Mouse (Mus musculus) mesoderm, embryonic 11.5 days (tissue): ENCODE data around the gene Lrp10.

Source experiments
- DNase-seq: peaks from one replicate; pipeline ENCODE4 v3.0.0-alpha.2; 2012; ENCODE audit warnings: low read depth, low spot score

Lrp10 gene

DNA sequence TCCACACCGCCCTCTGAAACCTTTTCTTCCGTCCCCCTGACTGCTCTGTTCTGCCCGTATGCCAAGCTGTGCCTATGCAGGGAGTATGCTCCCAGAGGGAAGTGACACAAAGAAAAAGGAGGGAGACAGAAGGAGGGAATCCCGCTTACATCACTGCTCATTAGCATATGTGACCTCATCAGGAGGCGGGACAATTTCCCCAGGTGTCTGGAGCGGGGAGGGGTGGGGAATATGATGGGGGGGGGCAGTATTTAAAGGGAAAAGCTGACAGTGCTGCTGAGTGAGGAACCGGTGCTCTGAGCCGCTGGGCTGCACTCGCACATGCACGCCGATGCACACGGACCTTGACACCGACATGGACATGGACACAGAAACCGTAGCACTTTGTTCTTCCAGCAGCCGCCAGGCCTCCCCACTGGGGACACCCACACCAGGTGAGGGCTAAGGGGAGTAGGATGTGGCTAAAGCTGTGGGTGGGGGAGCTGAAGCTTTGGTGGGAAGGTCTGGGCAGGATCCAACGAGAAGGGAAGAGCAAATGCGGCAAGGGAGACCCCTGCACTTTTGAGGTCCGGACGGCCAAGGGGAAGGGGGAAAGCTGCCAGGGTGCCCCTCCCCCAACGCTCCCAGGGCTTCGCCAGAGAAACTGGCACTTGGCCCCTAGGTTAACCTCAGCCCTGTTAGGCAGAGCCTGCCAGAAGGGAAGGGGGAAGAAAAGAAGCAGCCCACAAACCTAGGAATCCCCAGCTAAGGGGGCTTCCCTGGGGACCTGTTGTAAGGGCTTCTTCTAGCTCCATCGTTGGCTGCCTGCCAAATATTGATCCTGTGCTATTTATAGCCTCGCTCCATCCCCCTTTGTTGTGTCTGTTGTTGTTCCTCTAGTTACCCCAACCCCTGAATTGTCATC lies 12.3 kb downstream of the Lrp10 start, which contains the start of gene Rem2:
Rem2 (plus strand) TSS at position 160 of the 904 bp plus-strand sequence.
- DNase-seq, result peak; percentile 81

DNA sequence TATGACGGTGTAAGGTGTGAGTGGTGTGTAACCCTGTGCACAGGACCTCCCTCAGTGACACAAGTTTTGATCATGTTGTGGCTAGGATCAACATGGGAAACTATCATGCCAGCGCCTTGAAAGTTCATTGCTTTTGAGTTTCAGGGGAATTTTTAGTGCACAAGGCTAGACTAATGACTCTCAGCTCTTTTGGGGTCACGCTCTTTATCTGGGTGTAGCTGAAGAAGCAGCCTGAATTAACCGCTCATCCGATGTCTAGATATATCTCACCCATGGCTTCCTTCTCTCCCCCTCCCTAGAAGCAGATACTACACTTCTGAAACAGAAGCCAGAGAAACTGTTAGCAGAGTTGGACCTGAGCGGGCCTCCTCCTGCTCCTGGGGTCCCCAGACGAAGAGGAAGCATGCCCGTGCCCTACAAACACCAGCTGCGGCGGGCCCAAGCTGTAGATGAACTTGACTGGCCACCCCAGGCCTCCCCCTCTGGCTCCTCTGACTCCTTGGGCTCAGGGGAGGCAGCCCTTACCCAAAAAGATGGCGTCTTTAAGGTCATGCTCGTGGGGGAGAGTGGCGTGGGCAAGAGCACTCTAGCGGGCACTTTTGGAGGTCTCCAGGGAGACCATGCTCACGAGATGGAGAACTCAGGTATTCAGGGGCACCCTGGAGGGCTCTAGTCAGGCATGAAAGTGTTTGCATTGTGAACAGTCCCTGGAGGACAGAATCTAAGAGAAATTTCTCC lies 13.4 kb downstream of the Lrp10 start:
- no peak for DNase-seq

DNA sequence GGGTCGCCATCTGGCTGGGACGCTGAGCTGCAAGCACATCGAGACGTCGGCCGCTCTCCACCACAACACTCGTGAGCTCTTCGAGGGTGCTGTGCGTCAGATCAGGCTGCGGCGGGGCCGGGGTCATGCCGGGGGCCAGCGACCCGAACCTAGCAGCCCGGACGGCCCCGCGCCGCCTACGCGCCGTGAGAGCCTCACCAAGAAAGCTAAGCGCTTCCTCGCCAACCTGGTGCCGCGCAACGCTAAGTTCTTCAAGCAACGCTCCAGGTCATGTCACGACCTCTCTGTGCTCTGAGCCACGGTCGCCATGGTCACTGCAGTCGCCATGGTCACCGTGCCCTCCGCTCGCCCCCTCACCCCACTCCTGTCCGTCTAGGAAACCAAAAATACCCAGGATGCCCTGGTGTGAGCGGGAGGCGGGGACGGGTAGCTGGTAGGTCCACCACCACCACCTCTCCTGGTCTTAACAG lies 15.5 kb downstream of the Lrp10 start:
- DNase-seq, result peak; percentile 63

DNA sequence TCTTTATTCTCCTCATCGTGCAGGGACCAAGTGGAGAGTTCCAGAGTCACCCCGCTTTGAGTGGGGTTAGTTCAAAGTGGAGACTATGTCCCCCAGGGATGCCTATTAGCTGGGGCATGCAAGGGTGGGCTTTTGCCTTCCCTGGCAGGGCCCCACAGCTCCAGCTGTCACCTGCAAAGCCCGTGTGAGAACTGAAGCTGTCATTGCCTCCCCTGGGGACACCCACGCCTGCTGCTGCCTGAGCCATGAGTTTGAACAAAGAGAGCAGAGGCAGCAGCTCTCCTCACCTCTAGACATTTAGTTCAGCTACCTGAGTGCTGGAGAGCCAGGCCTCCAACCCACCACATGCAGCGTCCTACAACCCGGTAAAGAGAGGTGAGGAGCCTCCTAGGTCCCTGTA lies 16.7 kb downstream of the Lrp10 start:
- DNase-seq, result no peak

DNA sequence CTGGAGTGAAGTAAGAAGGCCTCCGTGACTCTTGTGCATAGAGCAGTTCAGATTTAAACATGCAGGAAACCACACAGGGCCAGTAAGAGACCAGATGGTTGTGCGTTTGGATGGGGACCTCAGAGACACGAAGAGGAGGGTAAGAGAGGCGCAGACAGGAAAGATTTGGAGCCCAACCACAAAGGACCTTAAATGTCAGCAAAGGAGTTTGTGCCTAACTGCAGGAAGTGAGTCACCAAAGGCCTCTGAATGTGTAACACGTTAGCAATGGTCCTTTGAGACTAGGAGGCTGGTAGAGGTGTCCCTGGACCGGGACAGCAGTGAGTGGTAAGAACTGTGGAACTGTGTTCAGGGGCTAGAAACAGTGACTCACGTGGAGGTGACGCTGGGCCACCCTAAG lies 17.5 kb downstream of the Lrp10 start:
- DNase-seq, result no peak

DNA sequence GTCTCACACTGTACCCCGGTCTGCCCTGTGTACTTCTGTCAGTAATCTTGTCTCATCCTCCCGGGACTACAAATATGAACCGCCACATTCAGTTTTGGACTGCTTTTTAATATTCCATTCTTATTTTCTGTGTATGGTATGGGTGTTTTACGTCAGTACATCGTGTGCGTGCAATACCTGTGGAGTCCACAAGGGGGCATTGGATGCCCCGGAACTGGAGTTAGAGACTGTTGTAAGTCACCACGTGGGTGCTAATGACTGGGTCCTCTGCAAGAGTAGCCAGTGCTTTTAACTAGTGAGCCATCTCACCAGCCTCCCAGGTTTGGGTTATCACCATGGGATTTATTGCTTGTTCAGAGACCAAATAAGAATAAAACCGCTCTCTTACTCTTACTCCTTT lies 18.6 kb downstream of the Lrp10 start:
- DNase-seq, result peak; percentile 69

DNA sequence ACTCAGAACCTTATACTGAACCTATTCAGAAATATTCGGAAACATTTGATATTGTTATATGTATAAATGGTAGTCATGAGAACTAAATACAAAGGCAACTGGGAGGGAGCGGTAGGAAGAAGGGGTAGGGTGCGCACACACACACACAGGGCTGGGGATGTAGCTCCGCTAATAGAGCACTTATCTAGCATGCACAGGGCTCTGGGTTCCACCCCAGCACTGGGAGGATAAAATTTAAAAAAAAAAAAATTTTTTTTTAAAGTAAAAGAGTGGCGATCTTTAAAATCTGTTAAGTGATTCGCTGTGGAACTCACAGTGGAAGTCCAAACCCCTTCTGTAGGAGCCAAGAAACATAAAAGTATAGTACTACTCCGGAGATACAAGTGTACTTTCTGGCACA lies 22.0 kb downstream of the Lrp10 start:
- DNase-seq, result no peak

DNA sequence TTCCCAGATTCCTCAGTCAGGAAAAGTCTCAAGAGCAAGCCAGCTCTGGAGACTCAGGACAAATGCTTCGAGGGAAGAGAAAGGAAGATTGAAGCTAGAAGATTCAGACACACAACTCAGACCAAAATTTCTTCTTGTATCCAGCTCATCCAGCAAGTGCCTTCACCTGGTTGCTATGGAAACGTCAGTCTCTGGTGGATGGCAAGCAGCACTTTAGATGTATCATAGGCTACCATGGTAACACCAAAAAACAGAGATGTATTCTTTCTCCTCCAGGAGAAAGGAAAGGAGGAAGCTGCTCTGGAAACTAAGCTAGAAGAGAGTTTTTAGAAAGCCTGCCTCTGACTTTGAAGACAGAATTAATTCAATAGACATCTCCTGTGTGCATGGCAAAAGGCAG lies 23.8 kb downstream of the Lrp10 start:
- no peak for DNase-seq

DNA sequence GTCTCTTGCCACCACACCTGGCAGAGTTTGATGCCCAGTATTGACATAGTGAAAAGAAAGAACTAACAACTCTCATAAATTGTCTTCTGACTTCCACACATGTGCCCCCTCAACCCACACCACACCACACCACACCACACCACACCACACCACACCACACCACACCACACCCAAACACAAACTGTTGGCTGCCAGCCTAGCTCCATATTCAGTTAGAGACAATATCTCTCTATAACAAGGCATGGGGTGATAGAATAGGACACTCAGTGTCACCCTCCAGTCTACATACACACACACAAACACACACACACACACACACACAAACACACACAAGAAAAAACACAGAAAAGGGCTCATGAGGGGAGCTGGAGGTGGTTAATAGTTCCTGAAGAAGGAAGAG lies 24.4 kb downstream of the Lrp10 start:
- DNase-seq, result no peak

DNA sequence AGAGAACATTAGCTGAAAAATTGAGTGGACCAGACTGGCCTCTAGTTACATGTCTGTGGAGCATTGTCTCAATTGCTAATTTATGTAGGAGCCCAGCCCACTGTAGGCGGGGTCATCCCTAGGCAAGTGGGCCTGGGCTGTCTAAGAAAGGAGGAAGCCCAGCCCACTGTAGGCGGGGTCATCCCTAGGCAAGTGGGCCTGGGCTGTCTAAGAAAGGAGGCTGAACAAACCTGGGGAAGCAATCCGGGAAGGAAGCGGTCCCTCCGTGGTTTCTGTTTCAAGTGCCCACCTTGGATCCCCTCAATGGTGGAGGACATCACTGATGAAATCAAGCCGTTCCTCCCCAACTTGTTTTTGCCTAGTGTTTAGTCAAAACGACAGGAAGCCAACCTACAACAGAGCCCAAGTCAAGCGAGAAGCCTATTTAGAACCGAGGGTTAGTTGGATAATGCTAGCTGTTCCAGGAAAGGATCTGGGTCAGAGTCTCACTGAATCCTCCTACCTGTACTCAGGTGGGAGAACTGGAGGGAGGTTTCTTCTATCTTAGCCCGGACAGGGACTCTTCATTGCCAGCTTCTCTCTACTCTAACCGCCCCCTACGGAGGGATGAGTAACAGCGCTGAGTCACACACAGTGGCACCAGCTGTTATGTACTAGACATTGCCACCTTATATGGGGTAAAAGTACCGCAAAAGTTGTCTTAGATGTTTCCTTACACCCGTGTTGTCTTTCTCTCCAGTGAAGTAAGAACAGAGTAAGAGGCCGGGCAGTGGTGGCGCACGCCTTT lies 28.6 kb downstream of the Lrp10 start:
- no peak for DNase-seq

DNA sequence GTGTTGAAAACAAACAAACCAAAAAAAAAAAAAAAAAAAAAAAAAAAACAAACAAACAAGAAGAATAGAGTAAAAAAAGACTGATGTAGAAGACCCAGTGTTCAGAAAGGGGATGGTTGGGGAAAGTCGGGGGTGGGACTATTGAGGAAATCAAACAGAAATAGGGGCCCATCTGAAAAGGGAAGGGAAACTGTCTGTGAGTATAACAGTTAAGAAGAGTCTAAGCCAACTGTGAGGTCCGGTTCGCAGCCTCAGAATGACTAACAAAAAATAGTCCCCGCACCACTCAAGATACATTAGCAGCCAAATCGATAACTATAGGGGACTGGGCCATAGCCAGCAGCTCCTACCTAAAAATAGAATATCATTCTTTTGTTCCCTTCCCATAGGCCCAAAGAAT lies 29.3 kb downstream of the Lrp10 start:
- no peak for DNase-seq

DNA sequence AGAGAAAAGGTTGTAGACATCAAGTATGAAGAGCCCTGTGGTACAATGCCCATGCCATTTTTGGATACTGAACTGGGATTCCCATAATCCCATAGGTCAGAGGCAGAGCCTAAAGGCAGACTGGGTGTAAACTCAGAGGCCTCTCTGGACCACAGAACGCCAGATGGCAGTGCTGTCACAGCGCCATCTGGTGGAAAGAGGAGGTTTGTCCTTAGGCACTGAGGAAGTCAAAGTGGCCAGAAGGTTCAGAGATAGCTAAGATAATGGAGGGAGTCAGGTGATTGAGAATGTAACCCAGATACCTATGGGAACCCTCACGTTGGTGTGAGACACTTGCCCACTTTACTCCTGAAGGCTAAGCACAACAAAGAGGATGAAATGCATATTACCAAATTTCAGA lies 30.3 kb downstream of the Lrp10 start:
- DNase-seq, result peak; percentile 83

DNA sequence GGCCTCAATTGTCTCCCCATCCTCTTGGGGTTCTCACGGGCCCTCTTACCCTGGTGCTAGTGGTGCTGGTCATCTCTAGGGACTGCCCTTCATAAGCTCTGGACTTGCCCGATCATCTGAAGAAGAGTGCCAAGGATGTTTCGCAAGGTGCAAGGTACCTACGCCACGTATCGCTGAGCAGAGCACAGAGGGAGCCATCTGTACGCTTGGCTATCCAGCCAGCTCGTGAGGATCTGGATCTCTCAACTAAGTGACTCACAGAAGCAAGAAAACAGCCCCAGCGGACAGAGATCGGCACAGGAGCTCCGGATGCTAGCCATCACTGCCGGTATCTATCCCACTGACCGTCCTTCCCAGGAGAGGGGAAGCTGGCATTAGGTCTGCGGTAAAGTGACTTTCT lies 32.8 kb downstream of the Lrp10 start:
- no peak for DNase-seq

DNA sequence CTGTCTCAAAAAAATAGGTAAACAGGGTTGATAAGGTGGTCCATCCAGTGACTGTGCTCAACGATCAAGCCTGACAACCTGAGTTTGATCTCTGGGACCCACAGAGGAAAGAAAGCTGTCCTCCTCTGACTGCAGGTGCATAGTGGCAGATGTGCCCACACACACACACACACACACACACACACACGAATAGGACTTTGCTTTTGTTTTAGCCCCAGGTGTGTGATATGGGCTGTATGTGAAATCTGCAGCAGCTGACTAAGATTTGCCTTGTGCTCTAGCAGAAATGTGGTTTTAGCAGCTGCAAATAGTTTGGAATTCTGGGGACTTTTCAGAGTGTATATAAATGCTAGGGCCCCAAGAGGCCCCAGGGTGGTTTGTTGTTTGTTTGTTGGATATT lies 35.4 kb downstream of the Lrp10 start:
- no peak for DNase-seq

DNA sequence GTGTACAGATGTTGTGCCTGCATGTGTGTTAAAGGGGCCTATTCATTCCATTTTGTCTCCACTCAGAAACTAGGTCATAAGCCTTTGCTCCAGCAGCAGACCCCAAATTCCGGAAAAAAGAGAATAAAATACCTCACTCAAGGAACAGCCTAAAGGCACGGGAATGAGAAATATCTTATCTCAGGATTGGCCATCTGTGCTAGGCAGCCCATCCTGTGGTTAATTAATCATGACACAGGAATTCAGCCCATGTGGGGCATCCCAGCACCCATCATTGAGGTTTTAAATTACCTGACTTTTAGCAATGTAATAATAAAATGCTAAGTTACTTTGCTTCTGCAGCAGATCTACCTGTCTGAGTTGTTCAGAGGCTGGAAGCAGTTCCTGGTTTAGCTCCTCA lies 37.4 kb downstream of the Lrp10 start:
- DNase-seq, result no peak

DNA sequence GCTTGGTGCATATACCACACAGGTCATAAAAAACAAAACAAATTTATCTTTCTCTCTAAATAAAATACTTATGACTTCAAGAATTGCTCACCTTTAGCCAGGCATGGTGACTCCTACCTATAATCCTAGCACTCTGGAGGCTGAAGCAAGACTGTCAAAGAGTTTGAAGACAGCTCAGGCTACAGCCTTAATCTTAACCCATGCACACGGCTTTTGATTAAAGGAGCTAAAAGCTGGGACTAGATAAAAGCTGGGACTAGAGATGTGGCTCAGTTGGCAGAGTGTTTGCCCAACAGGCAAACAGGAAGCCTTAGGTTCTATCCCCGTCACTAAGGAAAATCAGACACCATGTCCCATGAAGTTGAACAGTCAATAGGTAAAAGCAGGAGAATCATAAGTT lies 39.2 kb downstream of the Lrp10 start:
- DNase-seq, result no peak

DNA sequence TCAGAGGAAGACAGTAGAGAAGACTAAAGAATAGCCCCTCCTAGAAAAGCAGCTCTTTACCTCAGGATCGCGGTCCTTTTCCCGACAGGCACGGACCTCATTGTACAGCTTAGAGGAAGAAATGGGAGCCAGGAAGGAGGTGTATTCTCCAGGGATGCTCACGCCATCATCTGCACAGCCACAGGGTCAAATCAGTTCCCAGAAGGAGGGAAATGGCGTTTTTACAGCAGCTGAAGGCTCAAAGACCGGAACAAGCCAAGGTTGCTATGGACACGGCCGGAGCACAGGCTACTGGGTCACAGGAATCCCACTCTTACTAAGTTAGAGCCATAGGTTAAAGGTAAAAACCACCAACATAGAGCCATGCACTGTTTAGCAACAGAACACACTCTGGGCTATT lies 45.8 kb downstream of the Lrp10 start:
- no peak for DNase-seq

DNA sequence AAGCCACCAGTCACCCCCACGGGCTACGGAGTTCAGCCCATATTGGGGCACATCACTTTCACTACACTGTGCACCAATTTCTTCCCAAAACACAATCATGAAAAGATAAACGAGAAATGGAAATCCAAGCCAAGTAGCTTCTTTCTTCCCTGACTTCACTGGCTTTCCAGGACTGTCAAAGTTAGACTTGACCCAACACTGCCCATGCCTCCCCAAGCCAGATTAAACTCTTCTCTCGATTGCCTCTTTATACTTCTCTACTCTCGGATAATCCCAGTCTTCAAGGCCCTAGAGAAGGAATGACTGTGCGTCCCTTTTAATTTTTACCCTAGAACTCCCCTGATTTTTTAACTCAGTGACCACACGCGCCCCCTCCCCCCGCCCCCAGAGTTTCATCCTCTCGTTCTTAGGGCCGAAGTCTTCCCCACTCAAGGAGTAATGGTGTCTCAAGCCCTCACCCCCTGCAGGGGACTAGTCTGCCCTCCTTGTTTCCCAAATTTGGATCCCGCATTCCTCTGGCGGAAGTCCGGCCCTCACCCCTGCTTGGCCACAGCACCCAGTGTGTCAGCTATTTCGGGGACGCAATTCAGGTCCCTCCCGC lies 52.9 kb downstream of the Lrp10 start:
- DNase-seq, result no peak
